Mouse (Mus musculus) embryonic facial prominence, embryonic 14.5 days (tissue): ENCODE measurements around the gene Uqcr11. TPM values are rescaled to one million over a fixed set of nuclear protein-coding genes. Genes with fewer than 3 reads are reported as not detected.

Experiments
- ATAC-seq: fragments of 200-750 bp; cut with Nextera tagmentation; 2 replicates; pipeline ENCODE4 v1.8.0; 2017; ENCODE audit warnings: low read depth, moderate number of reproducible peaks, moderate TSS enrichment
- DNase-seq: peaks from one replicate; pipeline ENCODE4 v3.0.0-alpha.2; 2015; ENCODE audit warnings: low spot score
- H3K27ac ChIP-seq: fragments of 300-500 bp; sonication (generic); replicated peaks from 2 replicates; pipeline ENCODE4 v1.5.1; 2014; ENCODE audit warnings: low read depth, mild to moderate bottlenecking, low read length, moderate library complexity
- H3K27me3 ChIP-seq: fragments of 300-500 bp; sonication (generic); replicated peaks from 2 replicates; pipeline ENCODE4 v1.6.1; 2014; ENCODE audit warnings: low read length; ENCODE audit not compliant: control insufficient read depth, insufficient read depth
- H3K36me3 ChIP-seq: fragments of 300-500 bp; sonication (generic); 2 replicates; pipeline ENCODE4 v1.6.1; 2014; ENCODE audit warnings: low read length, mixed read lengths; ENCODE audit not compliant: control insufficient read depth, insufficient read depth
- H3K4me1 ChIP-seq: fragments of 300-500 bp; sonication (generic); 2 replicates; pipeline ENCODE4 v1.6.1; 2014; ENCODE audit warnings: antibody characterized with exemption, low read length; ENCODE audit not compliant: control insufficient read depth, insufficient read depth
- H3K4me2 ChIP-seq: fragments of 300-500 bp; sonication (generic); 2 replicates; pipeline ENCODE4 v1.6.1; 2014; ENCODE audit warnings: low read depth, mild to moderate bottlenecking, low read length, moderate library complexity, mixed read lengths
- H3K4me3 ChIP-seq: fragments of 300-500 bp; sonication (generic); 2 replicates; pipeline ENCODE4 v1.5.1; 2014; ENCODE audit warnings: low read depth, mild to moderate bottlenecking, low read length
- H3K9ac ChIP-seq: fragments of 300-500 bp; sonication (generic); 2 replicates; pipeline ENCODE4 v1.6.1; 2014; ENCODE audit warnings: low read depth, mild to moderate bottlenecking, low read length, moderate library complexity, mixed read lengths
- H3K9me3 ChIP-seq: fragments of 300-500 bp; sonication (generic); 2 replicates; pipeline ENCODE4 v1.6.1; 2016; ENCODE audit warnings: low read length; ENCODE audit not compliant: control insufficient read depth
- WGBS: fragments of 180-500 bp; shearing (Covaris S2); extraction: QIAGEN DNeasy Blood & Tissue Kit; methylation state at CpG from one replicate; pipeline ENCODE4 v1.1.7; 2014; 5-methylcytosine and 5-hydroxymethylcytosine counted together
- polyA plus RNA-seq: library from polyadenylated mRNA; unstranded; fragments of >200 nt; fragmentation: Nextera tagmentation; extraction: Ambion mirVana; gene quantifications from 2 replicates; pipeline ENCODE4 v1.2.1, GENCODE M21; 2014

The Uqcr11 gene
- polyA plus RNA-seq, 1 experiment from 2014 or later, result 879 TPM

DNA sequence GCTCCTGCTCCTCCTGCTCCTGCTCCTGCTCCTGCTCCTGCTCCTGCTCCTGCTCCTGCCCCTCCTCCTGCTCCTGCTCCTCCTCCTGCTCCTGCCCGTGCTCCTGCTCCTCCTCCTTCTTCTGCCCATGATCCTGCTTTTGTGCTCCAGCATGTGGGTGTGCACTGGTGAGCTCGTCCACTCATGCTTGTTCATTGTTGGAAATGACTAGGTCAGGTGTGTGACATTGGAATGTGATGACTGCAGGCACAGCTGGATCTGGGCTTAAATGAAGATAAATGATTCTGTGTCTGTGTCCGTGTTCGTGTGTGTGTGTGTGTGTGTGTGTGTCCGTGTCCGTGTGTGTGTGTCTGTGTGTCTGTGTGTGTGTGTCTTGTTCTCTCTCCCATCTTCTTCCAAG is 38.2 kb downstream of the Uqcr11 start:
- ATAC-seq, result no peak
- no peak overlapping the region for H3K4me2 ChIP-seq

DNA sequence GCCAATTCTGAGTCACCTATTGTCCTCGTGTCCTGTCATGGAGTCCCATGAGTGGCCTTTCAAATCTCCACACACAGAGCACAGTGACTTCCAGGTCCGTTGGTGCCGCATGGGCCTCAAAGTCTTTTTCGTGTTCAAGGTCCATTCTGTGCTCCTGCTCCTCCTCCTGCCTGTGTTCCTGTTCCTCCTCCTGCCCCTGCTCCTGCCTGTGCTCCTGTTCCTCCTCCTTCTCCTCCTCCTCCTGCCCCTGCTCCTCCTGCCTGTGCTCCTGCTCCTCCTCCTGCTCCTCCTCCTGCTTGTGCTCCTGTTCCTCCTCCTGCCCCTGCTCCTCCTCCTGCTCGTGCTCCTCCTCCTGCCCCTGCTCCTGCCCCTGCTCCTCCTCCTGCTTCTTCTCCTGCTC is 38.7 kb downstream of the Uqcr11 start:
- ATAC-seq (no peak), DNase-seq (no peak)
- H3K4me3 ChIP-seq, result no peak overlapping the region
- H3K27ac ChIP-seq, result no peak overlapping the region
- no peak overlapping the region for H3K4me2 ChIP-seq
- no peak overlapping the region for H3K9ac ChIP-seq
- H3K4me1 ChIP-seq, result 0 out of 2 replicates have a peak, but pooled peaks cover 3% of the 10 kb centered on the region
- no peaks in the 10 kb centered on the region for H3K9me3 ChIP-seq
- no peaks in the 10 kb centered on the region for H3K36me3 ChIP-seq
- 0 out of 2 replicates have a peak, but pooled peaks cover 3% of the 10 kb centered on the region for H3K27me3 ChIP-seq
- WGBS, result 67% methylated on average over 5 of the region's 5 CpGs

More for the DNA sequence above, 38.2 kb downstream of the Uqcr11 start:
- Histone ChIP-seq H3K9me3 (no peaks in the 10 kb centered on the region), H3K4me3 (no peak overlapping the region), H3K9ac (no peak overlapping the region), H3K36me3 (no peaks in the 10 kb centered on the region), H3K4me1 (0 out of 2 replicates have a peak, but pooled peaks cover 3% of the 10 kb centered on the region), H3K27ac (no peak overlapping the region), H3K27me3 (0 out of 2 replicates have a peak, but pooled peaks cover 3% of the 10 kb centered on the region)
- WGBS, result 86% methylated on average over 6 of the region's 6 CpGs
- no peak for DNase-seq

DNA sequence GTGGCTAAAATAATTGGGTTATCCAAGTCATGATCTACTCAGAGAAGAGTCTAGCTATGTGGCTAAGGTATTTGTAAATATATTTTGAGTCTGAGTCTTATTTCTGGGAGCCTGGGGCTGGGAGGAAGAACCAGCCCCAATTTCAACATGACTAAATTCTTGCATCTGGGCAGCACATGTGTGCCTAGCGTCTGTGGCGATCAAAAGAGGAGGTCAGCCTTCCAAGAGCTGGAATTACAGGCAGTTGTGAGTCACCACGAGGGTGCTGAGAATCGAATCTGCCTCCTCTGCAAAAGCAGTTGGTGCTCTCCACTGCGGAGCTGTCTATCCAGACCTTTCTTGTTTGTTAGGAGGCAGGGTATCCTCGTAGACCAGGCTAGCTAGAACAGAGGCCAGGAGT is 40.9 kb downstream of the Uqcr11 start:
- H3K4me3 ChIP-seq, result no peak overlapping the region
- no peak overlapping the region for H3K9ac ChIP-seq
- WGBS, result 48% methylated on average over 6 of the region's 6 CpGs
- ATAC-seq (no peak), DNase-seq (no peak)
- no peaks in the 10 kb centered on the region for H3K4me1 ChIP-seq
- H3K4me2 ChIP-seq, result no peak overlapping the region
- no peaks in the 10 kb centered on the region for H3K9me3 ChIP-seq
- no peaks in the 10 kb centered on the region for H3K36me3 ChIP-seq
- H3K27me3 ChIP-seq, result 0 out of 2 replicates have a peak, but pooled peaks cover 3% of the 10 kb centered on the region
- no peak overlapping the region for H3K27ac ChIP-seq

DNA sequence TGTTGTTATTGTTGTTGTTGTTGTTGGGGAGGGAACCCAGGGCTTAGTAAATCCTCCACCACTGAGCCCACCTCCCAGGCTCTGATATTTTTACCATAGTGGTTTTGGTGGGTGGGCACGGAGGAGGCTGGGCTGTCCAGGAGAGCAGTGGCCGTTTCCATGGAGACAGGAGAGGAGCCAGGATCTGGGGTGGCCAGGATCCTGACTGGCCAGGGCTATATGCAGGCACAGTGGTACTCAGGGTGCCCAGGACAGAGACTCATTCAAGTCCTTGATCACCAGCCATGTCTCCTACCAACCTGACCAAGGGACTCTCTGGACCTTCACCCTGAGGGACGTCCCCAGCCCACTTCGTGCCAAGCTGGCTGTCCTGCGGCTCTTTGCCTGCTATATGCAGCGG is 42.9 kb downstream of the Uqcr11 start:
- DNase-seq, result no peak
- WGBS, result 50% methylated on average over 6 of the region's 6 CpGs
- Histone ChIP-seq H3K4me1 (no peaks in the 10 kb centered on the region), H3K36me3 (no peaks in the 10 kb centered on the region), H3K27ac (no peak overlapping the region), H3K27me3 (peaks cover 9% of the 10 kb centered on the region), H3K9ac (no peak overlapping the region), H3K4me3 (no peak overlapping the region), H3K4me2 (no peak overlapping the region), H3K9me3 (no peaks in the 10 kb centered on the region)
- ATAC-seq, result no peak

DNA sequence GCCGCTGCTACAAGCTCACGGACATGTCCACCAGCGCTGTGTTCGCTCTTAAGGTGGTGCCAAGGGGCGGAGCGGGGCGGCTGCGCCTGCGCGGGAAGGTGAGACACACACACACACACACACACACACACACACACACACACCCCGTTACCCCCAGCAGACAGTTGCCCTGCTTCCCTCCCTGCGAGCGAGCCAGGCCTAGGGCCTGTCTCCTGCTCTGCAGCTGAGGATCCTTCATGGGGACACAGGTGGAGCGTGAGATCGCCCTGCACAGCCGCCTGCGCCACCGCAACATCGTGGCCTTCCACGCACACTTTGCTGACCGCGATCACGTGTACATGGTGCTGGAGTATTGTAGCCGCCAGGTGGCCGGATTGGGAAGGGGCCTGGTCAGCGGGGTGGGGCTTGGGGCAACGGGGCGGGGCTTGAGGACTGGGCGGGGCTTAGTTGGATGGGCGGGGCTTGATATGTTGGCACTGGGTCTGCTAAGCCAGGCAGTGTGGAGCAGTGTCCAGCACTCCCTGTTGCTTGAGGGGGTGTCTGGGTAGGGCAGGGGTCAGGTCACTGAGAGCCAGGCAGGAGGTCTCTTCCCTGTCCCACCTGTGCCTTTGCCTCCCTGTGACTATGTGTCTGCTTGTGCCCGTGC is 48.5 kb downstream of the Uqcr11 start:
- ATAC-seq, result no peak
- Histone ChIP-seq H3K9me3 (no peaks in the 10 kb centered on the region), H3K27me3 (peaks cover 56% of the 10 kb centered on the region), H3K4me3 (peak overlapping the region; percentile 17), H3K9ac (peak overlapping the region; percentile 8; the same call in 1 of the 2 replicates), H3K27ac (no peak overlapping the region), H3K4me2 (peak overlapping the region; percentile 49), H3K4me1 (peaks cover 7% of the 10 kb centered on the region; the same call in 1 of the 2 replicates), H3K36me3 (no peaks in the 10 kb centered on the region)
- no peak for DNase-seq
- 7% methylated on average over 21 of the region's 31 CpGs for WGBS

DNA sequence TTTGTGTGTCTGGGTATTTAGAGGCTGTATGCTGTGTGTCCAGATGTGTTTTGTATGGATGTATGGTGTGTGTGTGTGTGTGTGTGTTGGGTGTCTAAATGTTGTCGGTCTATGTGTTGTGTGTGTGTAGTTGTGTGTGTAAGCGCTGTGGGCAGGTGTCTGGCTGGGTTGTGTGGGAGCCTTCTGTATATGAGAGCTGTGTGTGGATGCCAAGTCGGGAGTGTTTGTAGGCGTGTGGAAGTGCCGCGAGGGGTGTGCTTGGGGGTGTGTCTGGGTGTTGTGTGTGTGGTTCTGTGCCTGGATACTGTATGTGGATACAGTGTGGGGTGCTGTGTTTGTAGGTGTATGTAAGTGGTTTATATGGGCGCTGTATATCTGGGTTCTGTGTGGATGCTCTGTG is 49.3 kb downstream of the Uqcr11 start:
- Histone ChIP-seq H3K9ac (no peak overlapping the region), H3K4me2 (no peak overlapping the region), H3K4me1 (peaks cover 7% of the 10 kb centered on the region; the same call in 1 of the 2 replicates), H3K4me3 (no peak overlapping the region), H3K9me3 (no peaks in the 10 kb centered on the region), H3K27ac (no peak overlapping the region), H3K27me3 (peaks cover 64% of the 10 kb centered on the region), H3K36me3 (no peaks in the 10 kb centered on the region)
- ATAC-seq (no peak), DNase-seq (no peak)
- WGBS, result 41% methylated on average over 7 of the region's 7 CpGs

DNA sequence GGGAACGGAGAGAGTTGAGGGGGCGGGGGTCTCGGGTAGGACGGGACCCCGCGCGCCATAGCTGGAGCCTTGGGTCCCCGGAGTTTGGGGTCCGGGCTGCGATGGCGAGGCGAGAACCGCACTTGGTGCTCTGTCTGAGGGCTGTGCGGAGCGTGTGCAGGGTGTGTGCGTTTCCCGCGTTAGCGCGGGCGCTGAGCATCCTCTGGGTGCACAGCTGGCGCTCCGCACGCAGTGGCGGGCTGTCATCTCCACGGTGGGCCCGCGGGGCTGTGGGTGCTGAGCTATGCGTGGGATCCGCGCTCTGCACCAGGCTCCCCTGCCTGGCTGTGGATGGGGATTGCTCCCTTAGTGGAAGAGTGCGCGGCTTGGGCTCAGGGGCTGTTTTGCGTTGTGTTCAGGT is 49.9 kb downstream of the Uqcr11 start:
- Histone ChIP-seq H3K9me3 (no peaks in the 10 kb centered on the region), H3K36me3 (no peaks in the 10 kb centered on the region), H3K9ac (peak overlapping the region; percentile 48), H3K4me3 (peak overlapping the region; percentile 41), H3K27ac (no peak overlapping the region), H3K4me2 (peak overlapping the region; percentile 69), H3K4me1 (peaks cover 7% of the 10 kb centered on the region; the same call in 1 of the 2 replicates), H3K27me3 (peaks cover 70% of the 10 kb centered on the region)
- ATAC-seq (no peak), DNase-seq (no peak)
- WGBS, result 2% methylated on average over 26 of the region's 34 CpGs

DNA sequence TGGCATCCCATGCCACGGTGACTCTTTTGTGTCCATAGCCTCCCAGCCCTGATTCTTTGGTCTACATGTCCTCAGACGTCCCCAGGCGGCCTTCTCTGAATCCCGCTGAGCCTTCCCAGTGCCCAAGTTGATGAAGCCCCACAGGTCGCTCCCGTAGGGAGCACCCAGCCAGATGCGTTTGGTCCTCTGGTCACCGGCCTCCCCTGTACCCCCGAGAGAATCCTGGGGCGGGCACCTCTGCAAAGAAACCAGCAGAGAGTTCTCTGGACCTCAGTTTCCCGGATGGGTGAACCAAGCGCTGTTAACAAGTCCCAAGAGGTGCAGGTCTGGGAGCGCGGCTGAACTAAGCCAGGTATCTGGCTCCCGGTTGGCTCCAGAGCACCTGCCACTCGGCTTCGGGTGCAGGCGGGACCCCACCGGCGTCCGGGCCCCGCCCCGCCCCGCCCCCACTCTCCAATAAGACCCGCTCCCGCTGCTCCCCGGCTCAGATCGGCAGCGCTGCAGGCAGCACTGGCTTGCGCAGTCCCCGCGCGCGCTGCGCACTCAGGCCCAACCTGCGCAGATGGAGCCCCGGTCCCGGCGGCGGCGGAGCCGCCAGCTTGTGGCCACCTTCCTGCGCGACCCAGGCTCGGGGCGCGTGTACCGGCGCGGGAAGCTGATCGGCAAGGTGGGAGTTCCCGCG is 50.5 kb downstream of the Uqcr11 start, which contains the start of gene Plk5:
Plk5 (plus strand) TSS at position 459 of the 682 bp plus-strand sequence.
- DNase-seq, result peak; percentile 29
- Histone ChIP-seq H3K4me1 (peaks cover 7% of the 10 kb centered on the region; the same call in 1 of the 2 replicates), H3K36me3 (no peaks in the 10 kb centered on the region), H3K9ac (peak within 1 kb of the TSS; percentile 48), H3K4me3 (peak within 1 kb of the TSS; percentile 41), H3K9me3 (no peaks in the 10 kb centered on the region), H3K27ac (no peak within 1 kb of the TSS), H3K4me2 (peak within 1 kb of the TSS; percentile 69), H3K27me3 (peaks cover 76% of the 10 kb centered on the region)
- ATAC-seq, result peak; percentile 42
- 3% methylated on average over 32 of the region's 53 CpGs for WGBS
